Comparison of ENCODE assay signal across 27 mouse cellular contexts in the genomic region with DNA sequence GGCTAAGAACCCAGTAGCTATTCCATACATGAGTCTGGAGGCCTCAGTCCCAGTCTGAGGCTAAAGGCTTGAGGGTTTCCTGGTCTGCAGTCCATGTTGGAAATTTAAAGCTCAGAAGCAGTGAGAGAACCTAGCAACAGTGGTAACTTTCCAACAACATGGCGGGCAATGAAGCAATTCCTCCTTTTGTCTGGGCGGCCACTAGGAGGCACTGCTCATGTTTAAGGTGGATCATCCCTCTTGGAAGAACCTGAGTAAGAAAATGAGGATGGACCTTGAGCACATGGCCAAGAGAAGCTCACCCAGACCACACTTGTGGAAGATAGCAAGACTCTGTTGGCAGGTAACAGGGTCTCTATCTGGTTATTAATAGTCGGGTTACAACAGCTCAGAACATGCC.
DNase-seq lines count a peak whose midpoint lies in the region; ATAC-seq and TF ChIP-seq lines count a peak whose summit lies in the region.
"Had no signal": no experiment of that assay in that cellular context is flagged by ENCODE, and none has a peak within 500 bp of the region (broad histone marks: within the 10 kb centered on the region; RNA-seq: fewer than 3 reads in every experiment).

No protein-coding gene starts in this region.

- no peak for DNase-seq in Patski (ENCODE audit: low read depth, low spot score)
- DNase-seq in stomach, postnatal 0 days (ENCODE audit: low spot score): no peak
- no peak for DNase-seq in layer of hippocampus, postnatal 10 days (ENCODE audit: low spot score in 2 of 2)
- DNase-seq in right cerebral cortex, postnatal 14 days: no peak
- DNase-seq: adrenal gland, adult 8-10 months; cerebellum, adult 8-10 months; cerebellum, postnatal 25 days; gastrocnemius, postnatal 10 days; heart, postnatal 4 days; kidney, adult 11 months; kidney, postnatal 36 days; layer of hippocampus, postnatal 36 days; thymus, adult 2 months; thymus, postnatal 36 days had no signal

- no peaks in the 10 kb centered on the region for H3K4me1 ChIP-seq in intestine, postnatal 0 days (replicated peaks; ENCODE audit: control insufficient read depth, insufficient read depth, low read length)
- H3K4me1 ChIP-seq in intestine, embryonic 16.5 days (ENCODE audit: control insufficient read depth, insufficient read depth, low read length): no peaks in the 10 kb centered on the region
- H3K4me1 ChIP-seq in E14TG2a.4 (replicated peaks; ENCODE audit: low read depth, low read length): no peaks in the 10 kb centered on the region
- no peaks in the 10 kb centered on the region for H3K4me1 ChIP-seq in stomach, postnatal 0 days (replicated peaks; ENCODE audit: control insufficient read depth, insufficient read depth)
- H3K4me1 ChIP-seq: liver, embryonic 15.5 days had no signal

- no peak overlapping the region for H3K4me3 ChIP-seq in intestine, postnatal 0 days (ENCODE audit: low read depth, low read length)
- H3K4me3 ChIP-seq in intestine, embryonic 16.5 days (ENCODE audit: low read length): no peak overlapping the region
- H3K4me3 ChIP-seq in E14TG2a.4 (replicated peaks; ENCODE audit: low read length): no peak overlapping the region
- no peak overlapping the region for H3K4me3 ChIP-seq in stomach, postnatal 0 days (ENCODE audit: low read depth, low read length)
- H3K4me3 ChIP-seq: embryonic facial prominence, embryonic 10.5 days; embryonic facial prominence, embryonic 15.5 days; forebrain, embryonic 13.5 days; hindbrain, embryonic 13.5 days; liver, embryonic 15.5 days; lung, embryonic 15.5 days; midbrain, embryonic 12.5 days; neural tube, embryonic 13.5 days had no signal

- TF ChIP-seq CTCF in intestine, postnatal 0 days (IDR thresholded peaks at IDR 0.05; ENCODE audit: low read depth): peak; percentile 38; the same call in 1 of the 2 replicates
- TF ChIP-seq CTCF in E14TG2a.4 (conservative IDR thresholded peaks at IDR 0.05; ENCODE audit: low read length) (peak; percentile 45), Patski (IDR thresholded peaks at IDR 0.05) (peak; percentile 23)
- peak; percentile 30; the same call in 1 of the 2 replicates for TF ChIP-seq CTCF in stomach, postnatal 0 days (IDR thresholded peaks at IDR 0.05; ENCODE audit: low read depth)

- CTCF ChIA-PET in Patski (lab: Charles Lee): no interaction called here

- TF ChIP-seq EP300 in stomach, postnatal 0 days (optimal IDR thresholded peaks at IDR 0.05): no peak

- no peak for ATAC-seq in intestine, postnatal 0 days
- no peak for ATAC-seq in intestine, embryonic 16.5 days
- ATAC-seq in Patski: no peak
- ATAC-seq in stomach, postnatal 0 days (ENCODE audit: low FRiP score, low TSS enrichment): no peak
- ATAC-seq: forebrain, embryonic 13.5 days had no signal

- no peaks in the 10 kb centered on the region for H3K9me3 ChIP-seq in intestine, postnatal 0 days (ENCODE audit: control insufficient read depth)
- no peaks in the 10 kb centered on the region for H3K9me3 ChIP-seq in intestine, embryonic 16.5 days (ENCODE audit: control insufficient read depth, low read length)
- H3K9me3 ChIP-seq in E14TG2a.4 (ENCODE audit: low read length): peaks cover 6% of the 10 kb centered on the region
- no peaks in the 10 kb centered on the region for H3K9me3 ChIP-seq in stomach, postnatal 0 days (ENCODE audit: control insufficient read depth, low read length)
- H3K9me3 ChIP-seq: embryonic facial prominence, embryonic 10.5 days; embryonic facial prominence, embryonic 15.5 days; forebrain, embryonic 13.5 days; hindbrain, embryonic 13.5 days; liver, embryonic 15.5 days; lung, embryonic 15.5 days; midbrain, embryonic 12.5 days; neural tube, embryonic 13.5 days had no signal

- no peak overlapping the region for H3K27ac ChIP-seq in intestine, postnatal 0 days (ENCODE audit: low read depth, low read length)
- no peak overlapping the region for H3K27ac ChIP-seq in intestine, embryonic 16.5 days (ENCODE audit: low read length)
- H3K27ac ChIP-seq in stomach, postnatal 0 days (replicated peaks): no peak overlapping the region
- H3K27ac ChIP-seq: embryonic facial prominence, embryonic 10.5 days; embryonic facial prominence, embryonic 15.5 days; forebrain, embryonic 13.5 days; liver, embryonic 15.5 days; lung, embryonic 15.5 days; midbrain, embryonic 12.5 days had no signal

- in situ Hi-C loops in Patski (cut with MboI; ENCODE audit: low pct_unique_long_range_greater_than_20kb): no loop called here

- 98% methylated on average over 3 of the region's 3 CpGs for WGBS in intestine, postnatal 0 days
- WGBS in intestine, embryonic 16.5 days: 89% methylated on average over 3 of the region's 3 CpGs
- 97% methylated on average over 3 of the region's 3 CpGs for WGBS in stomach, postnatal 0 days

- H3K4me2 ChIP-seq in intestine, postnatal 0 days (replicated peaks; ENCODE audit: low read depth): no peak overlapping the region
- no peak overlapping the region for H3K4me2 ChIP-seq in intestine, embryonic 16.5 days (ENCODE audit: low read depth, low read length)
- no peak overlapping the region for H3K4me2 ChIP-seq in stomach, postnatal 0 days (replicated peaks; ENCODE audit: low read depth)
- H3K4me2 ChIP-seq: embryonic facial prominence, embryonic 15.5 days; forebrain, embryonic 13.5 days; heart, embryonic 11.5 days; hindbrain, embryonic 13.5 days; liver, embryonic 15.5 days; lung, embryonic 15.5 days; midbrain, embryonic 12.5 days; neural tube, embryonic 13.5 days had no signal

- H3K9ac ChIP-seq in intestine, postnatal 0 days (ENCODE audit: low read depth, low read length): no peak overlapping the region
- no peak overlapping the region for H3K9ac ChIP-seq in intestine, embryonic 16.5 days (ENCODE audit: low read depth, low read length)
- no peak overlapping the region for H3K9ac ChIP-seq in stomach, postnatal 0 days (ENCODE audit: low read length)
- H3K9ac ChIP-seq: embryonic facial prominence, embryonic 15.5 days; forebrain, embryonic 13.5 days; hindbrain, embryonic 13.5 days; liver, embryonic 15.5 days; lung, embryonic 15.5 days; midbrain, embryonic 12.5 days; neural tube, embryonic 13.5 days had no signal

- POLR2A ChIA-PET in Patski (lab: Charles Lee): no interaction called here

- H3K27me3 ChIP-seq in intestine, postnatal 0 days (replicated peaks; ENCODE audit: control insufficient read depth, insufficient read depth, low read length): no peaks in the 10 kb centered on the region
- no peaks in the 10 kb centered on the region; the same call in 1 of the 2 replicates for H3K27me3 ChIP-seq in intestine, embryonic 16.5 days (replicated peaks; ENCODE audit: control insufficient read depth, insufficient read depth, low read length)
- H3K27me3 ChIP-seq in E14TG2a.4 (ENCODE audit: insufficient read depth, low read length): no peaks in the 10 kb centered on the region; the same call in 1 of the 2 replicates
- H3K27me3 ChIP-seq in Patski: no peaks in the 10 kb centered on the region
- H3K27me3 ChIP-seq in stomach, postnatal 0 days (ENCODE audit: control insufficient read depth, insufficient read depth, low read length): no peaks in the 10 kb centered on the region
- H3K27me3 ChIP-seq: embryonic facial prominence, embryonic 15.5 days; liver, embryonic 15.5 days; lung, embryonic 15.5 days; neural tube, embryonic 13.5 days had no signal

- no peaks in the 10 kb centered on the region for H3K36me3 ChIP-seq in intestine, postnatal 0 days (ENCODE audit: control insufficient read depth, insufficient read depth)
- H3K36me3 ChIP-seq in intestine, embryonic 16.5 days (ENCODE audit: control insufficient read depth, insufficient read depth, low read length): no peaks in the 10 kb centered on the region
- H3K36me3 ChIP-seq in E14TG2a.4 (ENCODE audit: insufficient read depth, low read length): no peaks in the 10 kb centered on the region
- no peaks in the 10 kb centered on the region for H3K36me3 ChIP-seq in stomach, postnatal 0 days (ENCODE audit: control insufficient read depth, insufficient read depth, low read length)
- H3K36me3 ChIP-seq: embryonic facial prominence, embryonic 10.5 days; embryonic facial prominence, embryonic 15.5 days; G1E; hindbrain, embryonic 13.5 days; liver, embryonic 15.5 days; lung, embryonic 15.5 days; midbrain, embryonic 12.5 days; neural tube, embryonic 13.5 days had no signal
